Mouse (Mus musculus) hindbrain, embryonic 12.5 days (tissue): ENCODE measurements at regions not wholly inside any gene's neighbourhood (a gene's known extent, or its start where the extent isn't known, plus 50 kb on each side); places are given as distances from the start of the nearest gene placed in this dataset.

Experiments
- ATAC-seq: fragments of 200-750 bp; cut with Nextera tagmentation; 2 replicates; pipeline ENCODE4 v1.8.0; 2017; ENCODE audit warnings: moderate TSS enrichment; ENCODE audit not compliant: low FRiP score
- H3K27ac ChIP-seq: fragments of 300-500 bp; sonication (generic); 2 replicates; pipeline ENCODE4 v1.5.1; 2016; ENCODE audit warnings: mild to moderate bottlenecking
- H3K27me3 ChIP-seq: fragments of 300-500 bp; sonication (generic); 2 replicates; pipeline ENCODE4 v1.6.1; 2016; ENCODE audit warnings: mild to moderate bottlenecking
- H3K36me3 ChIP-seq: fragments of 300-500 bp; sonication (generic); 2 replicates; pipeline ENCODE4 v1.6.1; 2016; ENCODE audit warnings: mild to moderate bottlenecking
- H3K4me1 ChIP-seq: fragments of 300-500 bp; sonication (generic); 2 replicates; pipeline ENCODE4 v1.6.1; 2016
- H3K4me2 ChIP-seq: fragments of 300-500 bp; sonication (generic); replicated peaks from 2 replicates; pipeline ENCODE4 v1.6.1; 2016; ENCODE audit warnings: mild to moderate bottlenecking
- H3K4me3 ChIP-seq: fragments of 300-500 bp; sonication (generic); 2 replicates; pipeline ENCODE4 v1.5.1; 2016; ENCODE audit warnings: mild to moderate bottlenecking
- H3K9ac ChIP-seq: fragments of 300-500 bp; sonication (generic); 2 replicates; pipeline ENCODE4 v1.6.1; 2016; ENCODE audit warnings: mild to moderate bottlenecking, moderate library complexity
- H3K9me3 ChIP-seq: fragments of 300-500 bp; sonication (generic); replicated peaks from 2 replicates; pipeline ENCODE4 v1.6.1; 2016; ENCODE audit warnings: mild to moderate bottlenecking
- WGBS: fragments of 180-500 bp; shearing (Covaris S2); methylation state at CpG from one replicate; pipeline ENCODE4 v1.1.7; 2016; 5-methylcytosine and 5-hydroxymethylcytosine counted together

GRCm38 (mm10) chr1:78980051-78980450 lies 163.5 kb downstream of the Kcne4 start:
- H3K4me2 ChIP-seq = no peak overlapping the region
- no peak overlapping the region for H3K4me3 ChIP-seq
- no peaks in the 10 kb centered on the region for H3K27me3 ChIP-seq
- H3K27ac ChIP-seq = no peak overlapping the region
- 74% methylated on average over 4 of the region's 4 CpGs for WGBS
- no peaks in the 10 kb centered on the region for H3K4me1 ChIP-seq
- ATAC-seq = peak; percentile 69; the same call in 1 of the 2 replicates
- H3K36me3 ChIP-seq = no peaks in the 10 kb centered on the region
- H3K9ac ChIP-seq = no peak overlapping the region
- no peaks in the 10 kb centered on the region for H3K9me3 ChIP-seq
